Mouse (Mus musculus) adrenal gland (tissue): ENCODE measurements around the gene Fggy.

Experiments
- intact Hi-C: fragments of 180-260 bp; cut with DNase I; formaldehyde crosslinking; loops from one replicate; pipeline ENCODE4 v1.15.1; 2025

Fggy gene

DNA sequence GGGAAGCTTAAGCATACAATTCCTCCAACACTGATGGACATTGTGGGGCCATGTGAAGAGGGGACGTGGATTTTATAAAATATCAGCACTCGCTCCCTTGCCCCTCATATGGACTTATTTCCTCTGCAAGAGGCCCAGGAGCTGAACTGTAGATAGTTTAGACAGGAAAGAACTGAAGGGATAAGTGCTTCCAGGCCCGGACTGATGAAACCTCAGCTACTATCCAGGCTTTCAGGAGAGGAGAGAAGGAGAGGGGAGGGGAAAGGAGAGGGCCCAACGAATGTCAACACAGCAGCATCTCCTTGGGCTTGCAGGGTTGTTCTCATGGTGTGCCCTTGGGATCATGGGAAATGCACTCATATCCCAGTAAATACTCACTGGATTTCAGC is 96.6 kb downstream of the Fggy start:
- intact Hi-C loops: no loop called here

GRCm38 (mm10) chr4:95659024-95659423 is 101.7 kb downstream of the Fggy start:
- intact Hi-C loops: no loop called here

GRCm38 (mm10) chr4:95663596-95663995 is 106.3 kb downstream of the Fggy start:
- intact Hi-C loops: no loop called here

- intact Hi-C loops: no loop called here
These were observed 107.0 kb downstream of the Fggy start for GRCm38 (mm10) chr4:95664327-95664726.

- intact Hi-C loops: no loop called here
These were observed 109.1 kb downstream of the Fggy start for GRCm38 (mm10) chr4:95666284-95666889.

DNA sequence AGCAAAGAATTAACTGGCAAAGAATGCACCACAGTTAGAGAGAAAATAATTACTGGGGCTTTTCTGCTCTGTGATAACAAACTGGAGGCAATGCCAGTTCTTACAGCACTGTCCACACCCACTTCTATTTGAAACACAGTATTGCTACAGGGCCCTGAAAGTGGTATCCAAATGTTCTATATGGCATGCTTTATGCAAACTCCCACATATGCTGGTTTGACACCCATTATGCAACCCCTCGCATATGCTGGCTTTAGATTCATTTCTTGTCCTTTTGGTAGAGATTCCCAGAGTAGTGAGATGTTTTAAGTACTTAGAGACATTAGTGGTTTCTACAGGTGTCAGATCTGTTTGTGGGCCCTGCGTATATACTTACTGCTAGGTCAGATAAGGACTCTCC is 109.6 kb downstream of the Fggy start:
- intact Hi-C loops: no loop called here

- intact Hi-C loops: no loop called here
These were observed 110.3 kb downstream of the Fggy start for GRCm38 (mm10) chr4:95667595-95667994.

- intact Hi-C loops: no loop called here
These were observed 111.2 kb downstream of the Fggy start for GRCm38 (mm10) chr4:95668543-95668942.

DNA sequence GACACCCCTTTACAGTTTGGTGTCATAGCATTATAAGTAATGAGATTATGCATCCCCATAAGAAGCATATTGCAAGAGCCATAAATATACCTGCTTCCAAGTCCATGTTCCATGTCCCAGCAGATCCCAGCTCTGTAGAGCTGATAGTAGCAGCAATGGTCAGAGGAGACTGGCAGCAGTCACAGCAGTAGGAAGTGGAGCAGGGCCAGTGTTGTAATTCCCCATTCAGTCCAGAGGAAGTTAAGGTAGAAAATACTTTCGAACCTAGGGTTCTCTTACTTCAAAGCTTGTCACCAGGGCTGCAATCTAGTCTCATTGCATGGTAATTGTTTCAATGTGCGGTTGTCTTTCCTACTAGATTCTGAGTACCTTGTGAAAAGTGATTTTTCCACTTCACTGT is 112.0 kb downstream of the Fggy start:
- intact Hi-C loops: no loop called here

DNA sequence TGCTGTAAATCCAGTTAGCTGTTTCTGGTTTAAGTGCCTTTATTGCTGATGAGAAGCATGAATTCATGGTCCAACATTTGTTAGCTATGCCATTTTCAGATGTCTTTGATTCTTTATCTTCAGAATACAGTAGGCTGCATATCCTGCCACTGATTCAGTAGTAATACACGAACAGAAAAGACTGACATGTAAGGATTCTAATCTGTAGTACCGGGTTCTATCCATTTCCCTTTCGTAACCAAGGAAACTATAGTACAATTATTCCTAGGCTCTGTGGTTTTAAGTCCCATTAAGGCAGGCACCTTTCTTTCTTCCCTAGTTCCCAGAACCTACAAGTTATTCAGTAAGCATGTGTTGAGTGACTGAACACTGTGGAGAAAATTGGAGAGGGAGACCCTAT is 113.3 kb downstream of the Fggy start:
- intact Hi-C loops: no loop called here

- intact Hi-C loops: no loop called here
These were observed 114.7 kb downstream of the Fggy start for GRCm38 (mm10) chr4:95672039-95672438.

DNA sequence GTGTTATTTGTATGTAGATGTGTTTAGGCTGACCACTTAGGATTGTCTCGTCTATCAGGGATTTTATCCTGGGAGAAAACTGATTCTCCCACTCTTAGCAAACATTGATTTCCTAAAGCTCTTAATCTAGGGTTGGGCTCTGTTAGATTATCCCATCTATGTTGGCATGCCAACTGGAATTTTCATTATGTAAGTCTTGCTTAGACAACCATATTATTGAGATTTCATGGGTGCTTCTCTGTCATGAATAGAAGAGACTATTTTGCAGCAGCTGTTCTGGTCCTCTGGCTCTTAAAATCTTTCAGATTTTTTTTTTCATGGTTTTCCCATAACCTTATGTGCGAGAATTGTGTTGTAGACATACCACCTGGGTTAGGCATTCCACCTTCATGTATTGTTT is 119.1 kb downstream of the Fggy start:
- intact Hi-C loops: no loop called here

- intact Hi-C loops: no loop called here
These were observed 123.6 kb downstream of the Fggy start for GRCm38 (mm10) chr4:95680756-95681449.

DNA sequence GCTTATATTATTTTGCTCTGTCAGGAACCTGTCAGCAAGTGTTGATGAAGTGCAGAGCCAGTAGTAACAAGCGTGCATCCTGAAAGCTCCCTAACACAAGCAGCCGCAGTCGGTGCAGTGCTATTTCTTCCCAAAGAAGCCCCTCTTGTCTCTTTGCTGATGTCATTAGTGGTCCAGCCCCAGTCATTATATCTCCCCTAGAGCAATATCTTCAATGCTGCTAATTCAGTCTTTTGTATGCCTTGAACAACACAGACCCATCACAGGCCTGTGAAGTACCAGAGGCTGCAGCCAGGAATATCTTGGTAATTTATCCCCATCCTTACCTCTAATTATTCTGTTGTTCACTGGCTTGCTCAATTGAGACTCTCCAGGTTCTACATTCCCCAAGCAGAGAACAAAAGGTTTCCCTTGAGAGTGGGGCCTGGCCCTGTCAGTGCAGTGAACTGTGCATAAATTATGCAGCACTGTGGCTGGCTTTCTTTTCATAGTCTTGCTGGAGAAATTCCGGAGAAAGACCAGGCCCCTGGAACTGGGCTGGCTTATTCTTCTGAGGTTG is 127.3 kb downstream of the Fggy start:
- intact Hi-C loops: no loop called here

DNA sequence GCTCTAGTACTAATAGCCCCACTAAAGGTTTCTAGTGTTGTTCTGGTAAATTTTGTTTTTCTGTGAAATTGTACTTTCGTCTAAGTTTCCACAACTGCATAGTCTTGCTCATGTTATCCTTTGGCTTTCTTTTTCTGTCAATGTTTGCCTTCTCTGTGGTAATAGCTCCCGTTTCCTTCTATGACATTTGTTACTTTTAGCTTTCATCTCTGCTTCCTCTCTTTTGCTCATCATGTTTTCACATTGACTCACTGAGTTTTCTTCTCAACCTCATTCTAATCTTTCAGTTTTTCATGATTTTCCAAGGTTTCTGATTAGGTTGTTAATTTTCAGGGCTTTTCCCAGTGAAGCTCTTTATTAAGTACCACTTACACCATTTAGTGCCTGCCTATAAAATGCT is 129.5 kb downstream of the Fggy start:
- intact Hi-C loops: no loop called here

DNA sequence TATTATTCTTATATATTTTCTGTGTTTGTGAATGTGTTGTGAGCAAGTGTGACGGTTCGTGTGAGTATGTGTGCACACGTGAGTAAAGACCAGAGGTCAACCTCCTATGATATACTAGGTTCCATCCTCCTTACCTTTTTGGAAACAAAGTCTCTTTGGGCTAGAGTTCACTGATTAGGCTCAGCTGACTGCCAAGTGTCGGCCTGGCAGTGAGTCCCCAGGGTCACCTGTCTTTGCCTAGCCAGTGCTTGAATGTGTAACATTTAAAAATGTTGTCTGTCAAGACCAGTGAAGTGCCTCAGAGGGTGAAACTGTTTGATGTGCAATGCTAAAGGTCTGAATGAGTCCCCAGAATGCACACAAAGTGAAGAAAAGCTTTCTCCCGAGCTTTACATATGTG is 130.0 kb downstream of the Fggy start:
- intact Hi-C loops: no loop called here

DNA sequence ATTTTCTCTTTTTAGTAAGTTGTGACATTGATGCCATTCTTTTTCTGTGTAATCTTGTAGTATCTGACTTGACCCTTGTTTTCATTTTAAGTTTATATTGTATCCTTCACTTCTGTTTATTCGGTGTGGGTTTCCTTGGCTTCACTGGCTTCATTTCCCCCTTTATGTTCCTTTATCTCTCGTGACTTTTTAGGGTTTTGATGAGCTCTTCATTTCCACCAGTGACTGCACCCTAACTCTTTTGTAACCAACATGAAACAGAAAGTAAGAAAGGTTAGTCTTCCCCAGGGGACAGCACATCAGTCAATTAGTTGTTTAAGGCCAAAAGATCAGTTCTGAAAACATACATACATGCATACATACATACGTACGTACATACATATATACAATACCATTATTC is 130.9 kb downstream of the Fggy start:
- intact Hi-C loops: no loop called here

DNA sequence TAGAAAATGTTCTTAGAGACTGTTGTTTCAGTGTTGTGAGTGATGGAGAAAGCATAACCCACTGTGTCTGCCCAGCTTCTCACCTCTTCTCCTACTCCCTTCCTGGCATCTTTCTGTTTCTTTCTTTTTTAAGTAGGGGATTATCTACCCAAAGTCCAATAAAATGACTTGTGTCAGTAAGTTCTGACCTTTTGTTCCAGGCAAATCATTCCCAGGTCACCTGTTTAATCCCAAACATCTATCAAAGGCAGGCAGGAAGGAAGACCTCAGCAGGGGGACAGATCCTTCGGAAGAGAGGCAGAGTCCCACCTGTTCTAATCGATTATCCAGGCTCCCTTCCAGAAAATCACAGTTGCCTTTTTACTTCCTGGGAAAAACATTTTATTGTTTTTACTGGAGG is 143.1 kb downstream of the Fggy start:
- intact Hi-C loops: no loop called here

DNA sequence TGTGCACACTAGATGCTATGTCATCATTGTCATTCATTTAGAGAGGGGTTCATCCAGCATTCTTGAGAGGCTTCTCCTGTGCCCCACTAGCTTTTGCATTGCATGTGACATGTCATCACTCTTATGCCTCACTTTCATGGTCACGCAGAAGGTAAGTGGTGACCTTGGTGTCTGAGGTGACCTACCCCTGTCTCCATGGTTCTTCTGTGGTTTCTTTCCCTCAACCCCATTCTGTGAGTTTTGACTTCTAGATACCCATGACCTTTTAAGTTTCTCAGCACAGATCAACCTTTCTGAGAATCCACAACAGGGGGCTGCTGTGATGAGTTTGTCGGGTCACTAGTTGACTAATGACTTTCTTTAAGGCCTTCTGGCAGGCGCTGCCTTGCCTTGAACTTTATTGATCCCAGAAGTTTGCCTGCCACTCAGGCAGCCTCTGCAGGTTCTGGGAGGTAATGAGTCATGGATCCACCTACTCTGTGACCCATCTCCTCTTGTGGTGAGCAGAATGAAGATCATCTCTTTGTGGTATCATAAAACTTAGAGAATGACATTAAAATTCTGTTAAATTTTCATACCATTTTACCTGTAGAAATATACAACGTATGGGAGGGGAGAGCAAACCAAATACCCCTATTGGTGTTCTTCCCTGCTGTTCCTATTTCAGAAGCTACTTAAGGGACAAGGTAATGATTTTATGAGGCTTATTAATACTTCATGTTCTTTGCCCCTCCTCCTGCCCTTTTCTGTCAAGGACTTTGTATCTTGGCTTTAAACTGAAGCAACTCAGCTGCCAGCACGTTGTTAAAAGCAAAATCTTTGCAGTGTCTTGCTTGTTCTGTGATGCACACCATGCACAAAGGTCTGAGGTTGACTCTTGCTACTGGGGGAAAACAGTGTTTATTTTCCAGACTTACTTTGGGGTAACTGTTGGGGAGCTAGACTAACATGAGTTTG is 150.9 kb downstream of the Fggy start:
- intact Hi-C loops: no loop called here

DNA sequence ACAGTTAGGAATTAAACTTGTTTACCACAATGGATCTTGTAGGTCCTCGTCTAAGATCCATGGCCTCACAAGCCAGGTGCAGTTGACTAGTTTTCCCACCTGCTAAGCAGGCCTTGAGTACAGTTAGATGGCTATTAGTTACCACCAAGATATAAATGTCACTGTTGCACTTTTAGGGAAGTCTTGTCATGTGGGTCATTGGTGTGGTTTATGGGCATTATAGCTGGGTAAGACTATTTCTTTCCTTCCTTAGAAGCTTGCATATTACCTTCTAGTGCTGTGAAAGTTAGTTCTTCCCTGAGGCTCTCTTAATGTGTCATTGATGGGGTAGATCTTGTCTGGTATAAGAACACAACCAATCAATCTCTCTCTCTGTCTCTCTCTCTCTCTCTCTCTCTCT is 152.4 kb downstream of the Fggy start:
- intact Hi-C loops: no loop called here

DNA sequence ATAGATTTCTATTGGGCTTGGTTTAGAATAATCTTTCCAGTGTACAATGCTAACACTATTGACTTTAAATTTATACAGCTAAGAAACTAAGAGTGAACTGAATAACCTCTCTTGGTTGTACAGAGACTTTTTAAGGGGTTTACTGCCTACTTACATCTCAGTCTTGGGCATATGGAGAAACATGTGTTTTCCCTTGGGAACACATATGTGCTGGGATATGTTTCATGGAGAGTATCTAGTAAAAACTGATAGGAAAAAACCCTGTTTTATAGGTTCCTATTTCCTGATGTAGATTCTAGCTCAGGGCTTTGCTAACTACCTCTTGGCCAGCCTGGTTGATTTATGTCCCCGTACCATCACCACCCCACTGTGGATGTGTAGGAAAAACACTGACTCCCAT is 155.5 kb downstream of the Fggy start:
- intact Hi-C loops: no loop called here

GRCm38 (mm10) chr4:95713271-95713670 is 156.0 kb downstream of the Fggy start:
- intact Hi-C loops: no loop called here
